Mouse (Mus musculus) lung, postnatal 0 days (tissue): Measurements from ENCODE around the gene Spg21. TPM values are rescaled to one million over a fixed set of nuclear protein-coding genes. Genes with fewer than 3 reads are reported as not detected.

Source experiments
- ATAC-seq: fragments of 200-750 bp; cut with Nextera tagmentation; 2 replicates; pipeline ENCODE4 v1.8.0; 2017; ENCODE audit warnings: moderate library complexity
- DNase-seq: peaks from one replicate; pipeline ENCODE4 v3.0.0-alpha.2; 2016; ENCODE audit warnings: low spot score
- H3K27ac ChIP-seq: fragments of 300-500 bp; sonication (generic); 2 replicates; pipeline ENCODE4 v1.5.1; 2014; ENCODE audit warnings: antibody characterized with exemption, mild to moderate bottlenecking, low read length, mixed read lengths
- H3K27me3 ChIP-seq: fragments of 300-500 bp; sonication (generic); replicated peaks from 2 replicates; pipeline ENCODE4 v1.6.1; 2014; ENCODE audit warnings: low read length, mixed read lengths; ENCODE audit not compliant: insufficient read depth
- H3K36me3 ChIP-seq: fragments of 300-500 bp; sonication (generic); 2 replicates; pipeline ENCODE4 v1.6.1; 2014; ENCODE audit warnings: low read length, mixed read lengths; ENCODE audit not compliant: insufficient read depth
- H3K4me1 ChIP-seq: fragments of 300-500 bp; sonication (generic); 2 replicates; pipeline ENCODE4 v1.6.1; 2014; ENCODE audit warnings: antibody characterized with exemption, low read depth, low read length, mixed read lengths; ENCODE audit not compliant: insufficient read depth
- H3K4me2 ChIP-seq: fragments of 300-500 bp; sonication (generic); replicated peaks from 2 replicates; pipeline ENCODE4 v1.6.1; 2014; ENCODE audit warnings: low read depth, mild to moderate bottlenecking, low read length, moderate library complexity, mixed read lengths
- H3K4me3 ChIP-seq: fragments of 300-500 bp; sonication (generic); 2 replicates; pipeline ENCODE4 v1.5.1; 2014; ENCODE audit warnings: low read depth, low read length
- H3K9ac ChIP-seq: fragments of 300-500 bp; sonication (generic); replicated peaks from 2 replicates; pipeline ENCODE4 v1.6.1; 2014; ENCODE audit warnings: low read depth, mild to moderate bottlenecking
- H3K9me3 ChIP-seq: fragments of 300-500 bp; sonication (generic); 2 replicates; pipeline ENCODE4 v1.6.1; 2016; ENCODE audit warnings: low read length, mixed read lengths
- CTCF ChIP-seq: IDR thresholded peaks from 2 replicates; pipeline ENCODE4 v1.5.1; 2016; ENCODE audit warnings: antibody characterized with exemption, mild to moderate bottlenecking
- EP300 ChIP-seq: IDR thresholded peaks from 2 replicates; pipeline ENCODE4 v1.6.1; 2016; ENCODE audit warnings: antibody characterized with exemption, mild to moderate bottlenecking, control low read depth
- WGBS: fragments of 180-500 bp; shearing (Covaris S2); extraction: QIAGEN DNeasy Blood & Tissue Kit; methylation state at CpG from one replicate; pipeline ENCODE4 v1.1.7; 2014; 5-methylcytosine and 5-hydroxymethylcytosine counted together
- polyA plus RNA-seq: library from polyadenylated mRNA; unstranded; fragments of >200 nt; fragmentation: Nextera tagmentation; extraction: Ambion mirVana; gene quantifications from 2 replicates; pipeline ENCODE4 v1.2.1, GENCODE M21; 2015

The Spg21 gene
- polyA plus RNA-seq, 1 experiment from 2014 or later = 94.0 TPM

GRCm38 (mm10) chr9:65535789-65536469, 75.2 kb downstream of the Spg21 start:
- Histone ChIP-seq H3K9ac (no peak overlapping the region), H3K36me3 (no peaks in the 10 kb centered on the region), H3K4me1 (no peaks in the 10 kb centered on the region), H3K4me2 (no peak overlapping the region), H3K27me3 (no peaks in the 10 kb centered on the region), H3K9me3 (no peaks in the 10 kb centered on the region), H3K4me3 (no peak overlapping the region), H3K27ac (no peak overlapping the region)
- 72% methylated on average over 9 of the region's 11 CpGs for WGBS
- DNase-seq (peak; percentile 42), ATAC-seq (no peak)
- TF ChIP-seq EP300 = no peak
- no peak for TF ChIP-seq CTCF

- no peaks in the 10 kb centered on the region for H3K36me3 ChIP-seq
- H3K4me1 ChIP-seq = no peaks in the 10 kb centered on the region; the same call in 1 of the 2 replicates
- TF ChIP-seq EP300 = no peak
- 0 out of 2 replicates have a peak, but pooled peaks have one; percentile 2 for TF ChIP-seq CTCF
- WGBS = 73% methylated on average over 4 of the region's 4 CpGs
- H3K27me3 ChIP-seq = no peaks in the 10 kb centered on the region
- DNase-seq (no peak), ATAC-seq (no peak)
- no peak overlapping the region for H3K4me3 ChIP-seq
- H3K9ac ChIP-seq = no peak overlapping the region
- H3K27ac ChIP-seq = no peak overlapping the region
- no peaks in the 10 kb centered on the region for H3K9me3 ChIP-seq
- no peak overlapping the region for H3K4me2 ChIP-seq
Observed at GRCm38 (mm10) chr9:65536491-65536890, 75.7 kb downstream of the Spg21 start.

Other genes with a start within 250 kb of the Spg21 start
- 0.08 and 0.13 TPM in 2 replicates for gene Cilp, start 195.8 kb upstream of the Spg21 start, polyA plus RNA-seq
- gene Clpx, start 166.7 kb upstream of the Spg21 start, polyA plus RNA-seq = 38.8 and 43.5 TPM in 2 replicates
- 8.6 and 8.7 TPM in 2 replicates for gene Pdcd7, start 114.8 kb upstream of the Spg21 start, polyA plus RNA-seq
- gene Ubap1l, start 99.9 kb upstream of the Spg21 start, polyA plus RNA-seq = 0.33 and 0.40 TPM in 2 replicates
- 2.4 and 2.9 TPM in 2 replicates for gene Kbtbd13, start 69.3 kb upstream of the Spg21 start, polyA plus RNA-seq
- gene Rasl12, start 62.4 kb upstream of the Spg21 start, polyA plus RNA-seq = 73.2 and 84.4 TPM in 2 replicates
- not detected in 2 replicates for gene Slc51b, start 38.0 kb upstream of the Spg21 start, polyA plus RNA-seq
- 10.2 and 11.5 TPM in 2 replicates for gene Mtfmt, start 25.2 kb upstream of the Spg21 start, polyA plus RNA-seq
- gene Ankdd1a, start 59.2 kb downstream of the Spg21 start, polyA plus RNA-seq = not detected in 2 replicates
- gene Plekho2, start 119.1 kb downstream of the Spg21 start, polyA plus RNA-seq = 20.3 and 21.1 TPM in 2 replicates
- 0.56 and 0.87 TPM in 2 replicates for gene Pif1, start 126.2 kb downstream of the Spg21 start, polyA plus RNA-seq
- 6.1 and 6.5 TPM in 2 replicates for gene Rbpms2, start 168.7 kb downstream of the Spg21 start, polyA plus RNA-seq
- 639 and 649 TPM in 2 replicates for gene Oaz2, start 207.1 kb downstream of the Spg21 start, polyA plus RNA-seq